Mouse (Mus musculus): ENCODE data around the gene Rps6ka1.

DNA sequence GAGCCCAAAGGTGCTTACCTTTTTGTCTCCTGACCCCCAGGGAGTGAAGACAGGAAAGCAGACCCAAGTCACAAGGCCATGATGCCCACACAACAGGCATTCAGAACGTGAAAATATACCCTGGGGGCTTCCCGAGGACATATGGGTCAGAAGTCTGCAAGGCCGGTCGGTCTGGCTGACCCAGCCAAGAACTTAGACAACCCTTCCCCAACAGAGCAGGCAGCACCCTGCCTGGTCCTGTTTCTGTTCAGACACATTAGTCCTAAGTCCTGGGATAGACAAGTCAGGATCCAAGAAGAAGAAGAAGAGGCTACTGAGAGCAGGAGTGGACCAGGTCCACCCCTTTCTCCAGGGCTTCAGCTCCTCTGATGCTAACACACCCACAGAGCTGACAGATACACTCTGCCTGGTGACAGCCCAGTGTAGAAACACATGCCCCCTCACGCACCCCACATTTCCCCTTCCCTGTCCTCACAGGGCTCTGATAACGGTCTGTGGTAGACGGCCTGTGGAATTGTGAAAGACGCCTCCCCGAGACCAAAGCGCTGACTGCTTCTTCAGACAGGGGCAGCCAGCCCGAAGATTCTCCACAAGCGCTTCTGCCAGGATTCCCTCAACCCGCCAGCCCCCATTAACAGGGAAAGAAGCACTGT lies 12.6 kb downstream of the Rps6ka1 start:
- no peak for TF ChIP-seq MYOD1 (IDR thresholded peaks at IDR 0.05; ENCODE audit: control insufficient read depth in 1 of 3, insufficient read length in 2 of 3, low read depth in 2 of 3)
- TF ChIP-seq MYOG (IDR thresholded peaks at IDR 0.05; ENCODE audit: control insufficient read depth in 1 of 3, insufficient read depth in 1 of 3, insufficient read length in 2 of 3, low read depth in 2 of 3) = no peak
- no peak for TF ChIP-seq POLR2A (IDR thresholded peaks at IDR 0.05; ENCODE audit: insufficient read length, low read depth)
- TF ChIP-seq REST (IDR thresholded peaks at IDR 0.05; ENCODE audit: insufficient read depth, insufficient read length) = no peak
- TF ChIP-seq MAX (IDR thresholded peaks at IDR 0.05; ENCODE audit: low read depth) = no peak
- TF ChIP-seq USF1 (IDR thresholded peaks at IDR 0.05; ENCODE audit: low read depth) = no peak
- no peak for TF ChIP-seq E2F4 (IDR thresholded peaks at IDR 0.05; ENCODE audit: insufficient read depth)
- no peak for TF ChIP-seq TCF3 (IDR thresholded peaks at IDR 0.05; ENCODE audit: insufficient read length, low read depth)
- TF ChIP-seq POLR2AphosphoS2 (IDR thresholded peaks at IDR 0.05; ENCODE audit: insufficient read length, low read depth) = no peak
- TF ChIP-seq TCF12 (IDR thresholded peaks at IDR 0.05; ENCODE audit: insufficient read depth, poor library complexity, severe bottlenecking) = no peak
